Mouse (Mus musculus) bone marrow macrophage, adult 2 months (primary cell): ENCODE results near the gene Kat2a. TPM values are rescaled to one million over a fixed set of nuclear protein-coding genes. Genes with fewer than 3 reads are reported as not detected.

ENCODE experiments used
- H3K27ac ChIP-seq: 2 replicates; pipeline ENCODE4 v1.5.1; 2012; ENCODE audit warnings: low read depth, low read length; ENCODE audit not compliant: insufficient read depth
- H3K4me1 ChIP-seq: 2 replicates; pipeline ENCODE4 v1.6.1; 2012; ENCODE audit warnings: low read length; ENCODE audit not compliant: control insufficient read depth, insufficient read depth
- H3K4me3 ChIP-seq: 2 replicates; pipeline ENCODE4 v1.5.1; 2012; ENCODE audit warnings: mild to moderate bottlenecking, low read length, moderate library complexity; ENCODE audit not compliant: insufficient read depth
- CTCF ChIP-seq: IDR thresholded peaks from 2 replicates; pipeline ENCODE4 v1.5.1; 2012; ENCODE audit warnings: low read depth, mild to moderate bottlenecking, low read length, moderate library complexity
- POLR2A ChIP-seq: IDR thresholded peaks from 2 replicates; pipeline ENCODE4 v1.6.1; 2012; ENCODE audit warnings: mild to moderate bottlenecking, low read depth, low read length, borderline replicate concordance
- polyA plus RNA-seq: library from polyadenylated mRNA; stranded (reverse); fragments of >200 nt; gene quantifications from 2 replicates; pipeline ENCODE4 v1.2.4, GENCODE M21; 2012; ENCODE audit not compliant: missing spikeins, insufficient read depth, insufficient read length

Gene Kat2a
- polyA plus RNA-seq, 1 experiment, result 18.9 TPM

GRCm38 (mm10) chr11:100702081-100702851 lies 10.0 kb downstream of the Kat2a start:
- Histone ChIP-seq H3K4me3 (peak overlapping the region; percentile 73), H3K27ac (peak overlapping the region; percentile 28), H3K4me1 (peaks cover 17% of the 10 kb centered on the region)
- TF ChIP-seq CTCF (no peak), POLR2A (no peak)

- H3K4me1 ChIP-seq, result peaks cover 17% of the 10 kb centered on the region
- TF ChIP-seq CTCF (no peak), POLR2A (no peak)
- H3K4me3 ChIP-seq, result no peak overlapping the region
- H3K27ac ChIP-seq, result no peak overlapping the region
Measured at GRCm38 (mm10) chr11:100701301-100701700, 11.0 kb downstream of the Kat2a start.

DNA sequence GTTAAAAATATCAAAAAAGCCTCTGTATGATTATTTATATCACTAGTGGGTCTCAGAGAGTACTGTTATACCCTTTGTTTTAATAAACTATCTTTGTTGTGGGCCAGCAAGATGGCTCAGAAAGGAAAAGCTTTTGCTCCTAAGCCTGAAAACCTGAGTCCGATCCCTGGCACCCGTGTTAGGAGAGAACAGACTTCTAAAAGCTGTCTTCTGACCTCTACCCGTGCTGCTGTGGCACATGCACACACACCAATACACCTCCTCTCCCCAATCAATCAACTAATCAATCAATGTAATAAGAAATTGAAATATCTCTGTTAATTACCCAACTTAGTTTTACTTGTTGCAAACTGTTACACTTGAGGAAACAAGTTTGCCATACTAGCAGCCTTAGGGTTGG lies 11.6 kb downstream of the Kat2a start:
- H3K4me3 ChIP-seq, result no peak overlapping the region
- TF ChIP-seq POLR2A (no peak), CTCF (no peak)
- H3K4me1 ChIP-seq, result peaks cover 17% of the 10 kb centered on the region
- H3K27ac ChIP-seq, result no peak overlapping the region

DNA sequence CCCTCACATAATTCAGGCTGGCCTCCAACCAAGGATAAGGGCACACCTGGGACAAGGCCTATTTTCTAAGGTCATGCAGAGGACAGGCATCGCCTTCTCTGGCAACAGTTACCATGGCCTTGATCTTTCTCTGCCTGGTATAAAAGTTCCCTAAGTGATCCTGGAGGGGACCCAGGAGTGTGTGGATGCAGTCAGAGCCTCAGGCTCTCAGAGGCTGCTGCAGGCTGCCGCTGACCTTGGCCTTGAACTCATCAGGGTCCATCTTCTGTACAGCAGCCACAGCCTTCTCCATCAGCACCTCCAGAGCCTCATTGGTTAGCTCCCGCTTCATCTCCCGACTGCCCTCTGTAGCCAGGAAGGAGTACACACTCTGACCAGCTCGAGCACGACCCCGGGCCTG lies 14.3 kb downstream of the Kat2a start:
- H3K4me1 ChIP-seq, result peaks cover 9% of the 10 kb centered on the region
- no peak for TF ChIP-seq CTCF
- TF ChIP-seq POLR2A, result no peak
- no peak overlapping the region for H3K4me3 ChIP-seq
- no peak overlapping the region for H3K27ac ChIP-seq

- Histone ChIP-seq H3K27ac (no peak overlapping the region), H3K4me1 (peaks cover 3% of the 10 kb centered on the region; the same call in 1 of the 2 replicates), H3K4me3 (no peak overlapping the region)
- TF ChIP-seq POLR2A, result no peak
- TF ChIP-seq CTCF, result peak; percentile 63; the same call in 1 of the 2 replicates
Measured at GRCm38 (mm10) chr11:100694926-100695325, 17.3 kb downstream of the Kat2a start.

DNA sequence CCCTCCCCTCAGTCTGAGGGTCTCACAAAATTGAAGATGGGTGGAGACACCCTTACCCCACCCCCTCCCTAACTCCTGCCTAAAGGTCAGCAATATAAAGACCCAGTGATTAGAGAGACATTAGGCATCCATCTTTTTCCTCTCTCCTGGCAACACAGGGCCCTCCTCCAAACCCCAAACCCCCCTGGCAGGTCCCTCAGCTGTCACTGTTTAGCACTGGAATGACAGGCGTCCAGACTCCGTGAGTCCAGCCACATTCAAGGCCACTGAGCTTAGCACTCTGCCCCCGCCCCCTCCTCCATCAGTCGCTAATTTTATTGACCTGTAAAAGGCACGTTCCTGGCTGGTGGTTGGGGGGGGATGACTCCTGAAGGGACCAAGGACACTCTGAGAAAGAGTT lies 19.1 kb downstream of the Kat2a start:
- Histone ChIP-seq H3K4me3 (no peak overlapping the region), H3K27ac (no peak overlapping the region), H3K4me1 (peaks cover 3% of the 10 kb centered on the region; the same call in 1 of the 2 replicates)
- TF ChIP-seq POLR2A (no peak), CTCF (no peak)

GRCm38 (mm10) chr11:100692164-100692616 lies 20.1 kb downstream of the Kat2a start, which contains the start of gene Zfp385c:
TSS of gene Zfp385c (minus strand) at chr11:100692455.
- Histone ChIP-seq H3K27ac (no peak within 1 kb of the TSS), H3K4me1 (peaks cover 3% of the 10 kb centered on the region; the same call in 1 of the 2 replicates), H3K4me3 (peak within 1 kb of the TSS; percentile 37)
- TF ChIP-seq CTCF (no peak), POLR2A (no peak)

- no peak for TF ChIP-seq CTCF
- no peak for TF ChIP-seq POLR2A
- no peak overlapping the region for H3K4me3 ChIP-seq
- H3K27ac ChIP-seq, result no peak overlapping the region
- peaks cover 3% of the 10 kb centered on the region; the same call in 1 of the 2 replicates for H3K4me1 ChIP-seq
Measured at GRCm38 (mm10) chr11:100690389-100690788, 21.9 kb downstream of the Kat2a start.

DNA sequence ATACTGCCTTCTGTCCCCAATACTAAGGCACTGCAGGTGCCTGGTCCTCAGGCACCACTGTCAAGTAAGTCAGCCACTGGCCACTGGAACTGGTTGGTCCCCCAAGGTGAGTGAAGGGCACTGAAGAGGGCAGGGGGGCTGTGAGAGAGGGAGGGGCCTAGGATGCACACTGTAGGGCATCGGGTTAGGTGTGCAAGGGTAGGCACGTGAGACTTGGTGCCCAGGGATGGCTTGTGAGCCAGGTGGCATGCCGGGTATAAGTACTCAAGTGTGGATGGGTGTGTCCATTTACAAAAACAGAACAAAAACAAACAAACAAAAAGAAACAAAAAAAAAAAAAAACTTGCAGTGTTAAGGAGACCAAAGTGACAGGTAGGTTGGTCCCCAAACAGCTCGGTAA lies 23.8 kb downstream of the Kat2a start:
- H3K27ac ChIP-seq, result no peak overlapping the region
- H3K4me1 ChIP-seq, result peaks cover 3% of the 10 kb centered on the region; the same call in 1 of the 2 replicates
- TF ChIP-seq CTCF (no peak), POLR2A (no peak)
- no peak overlapping the region for H3K4me3 ChIP-seq

DNA sequence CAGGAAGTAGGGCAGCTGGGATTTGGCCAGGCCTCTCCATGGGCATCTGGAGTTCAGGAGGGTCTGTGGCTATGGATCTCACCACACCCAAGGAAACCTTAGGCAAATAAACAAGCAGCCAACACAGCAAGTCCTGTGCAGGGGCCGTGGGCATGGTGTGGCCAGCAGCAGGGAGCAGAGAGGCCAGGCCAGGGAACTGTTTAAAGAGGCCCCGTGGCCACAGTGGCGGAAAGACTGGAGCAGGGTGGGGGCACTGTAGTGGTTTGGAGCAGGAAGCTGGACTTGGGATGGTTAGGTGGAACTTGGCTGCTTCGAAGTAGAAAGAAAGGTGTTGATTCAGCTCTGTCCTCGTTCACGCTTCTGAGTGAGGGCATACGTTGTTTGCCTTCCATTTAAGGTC lies 25.0 kb downstream of the Kat2a start:
- TF ChIP-seq CTCF, result no peak
- no peak for TF ChIP-seq POLR2A
- Histone ChIP-seq H3K4me3 (no peak overlapping the region), H3K4me1 (peaks cover 3% of the 10 kb centered on the region; the same call in 1 of the 2 replicates)

GRCm38 (mm10) chr11:100685371-100685770 lies 26.9 kb downstream of the Kat2a start:
- Histone ChIP-seq H3K4me3 (no peak overlapping the region), H3K4me1 (no peaks in the 10 kb centered on the region), H3K27ac (no peak overlapping the region)
- TF ChIP-seq CTCF (no peak), POLR2A (no peak)

More for the DNA sequence above, 25.0 kb downstream of the Kat2a start:
- H3K27ac ChIP-seq, result no peak overlapping the region
